Mouse (Mus musculus): Measurements from ENCODE around the gene Trappc10. TPM values are rescaled to one million over a fixed set of nuclear protein-coding genes. Genes with fewer than 3 reads are reported as not detected.

The Trappc10 gene
- polyA plus RNA-seq, 1 experiment from 2014 or later: 8.3 TPM

DNA sequence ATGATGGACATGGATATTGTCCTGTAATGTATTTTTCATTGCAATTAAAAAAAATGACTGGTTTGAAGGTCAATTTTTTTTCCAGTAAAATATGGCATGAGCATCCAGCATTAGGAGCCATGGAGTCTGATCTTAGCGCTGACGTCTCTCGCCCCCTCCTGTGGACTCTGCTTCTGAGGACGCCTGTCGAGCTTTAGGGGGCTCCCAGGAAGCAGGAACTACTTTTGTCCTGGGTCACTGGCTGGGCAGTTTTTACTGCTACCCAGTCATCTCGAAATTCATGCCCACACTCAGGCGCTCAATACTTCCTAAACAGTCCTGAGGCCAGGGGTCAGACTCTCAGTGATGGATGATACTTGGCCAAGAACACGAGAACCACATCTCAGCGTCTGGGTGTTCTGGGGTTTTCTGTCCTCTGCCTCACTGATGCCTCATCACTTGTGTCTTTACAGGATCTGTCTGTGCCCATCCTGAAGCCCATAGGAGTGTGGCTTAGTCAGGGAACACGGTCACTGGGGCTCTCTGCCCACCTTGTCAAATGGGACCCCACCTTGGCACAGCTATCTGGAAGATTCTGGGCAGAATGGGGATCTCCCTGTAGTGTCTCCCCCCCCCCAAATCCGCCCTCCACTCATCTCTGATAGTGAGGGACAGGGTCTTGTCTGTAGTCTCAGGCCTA lies 104.7 kb downstream of the Trappc10 start:
- H3K27me3 ChIP-seq (ENCODE audit: insufficient read depth, low read length): no peaks in the 10 kb centered on the region

GRCm38 (mm10) chr10:78138812-78139523 lies 105.5 kb downstream of the Trappc10 start:
- no peaks in the 10 kb centered on the region for H3K9me3 ChIP-seq (ENCODE audit: low read length)
- H3K27me3 ChIP-seq (ENCODE audit: insufficient read depth, low read length): no peaks in the 10 kb centered on the region
- no peaks in the 10 kb centered on the region for H3K36me3 ChIP-seq (ENCODE audit: insufficient read depth, low read length)
- peak overlapping the region; percentile 23; the same call in 1 of the 2 replicates for H3K4me2 ChIP-seq (replicated peaks; ENCODE audit: low read depth, low read length)
- peaks cover 27% of the 10 kb centered on the region for H3K4me1 ChIP-seq (ENCODE audit: insufficient read depth, low read length)
- peak; percentile 83 for ATAC-seq (ENCODE audit: low FRiP score, low TSS enrichment)
- no peak overlapping the region for H3K9ac ChIP-seq (replicated peaks; ENCODE audit: low read length)
- 32% methylated on average over 14 of the region's 14 CpGs for WGBS
- H3K4me3 ChIP-seq (ENCODE audit: low read length): no peak overlapping the region
- H3K27ac ChIP-seq (ENCODE audit: low read length): peak overlapping the region; percentile 88

More for the DNA sequence above, 104.7 kb downstream of the Trappc10 start:
- H3K36me3 ChIP-seq (ENCODE audit: insufficient read depth, low read length): no peaks in the 10 kb centered on the region
- no peak overlapping the region for H3K4me3 ChIP-seq (ENCODE audit: low read length)
- H3K9me3 ChIP-seq (ENCODE audit: low read length): no peaks in the 10 kb centered on the region
- no peak for ATAC-seq (ENCODE audit: low FRiP score, low TSS enrichment)
- H3K27ac ChIP-seq (ENCODE audit: low read length): peak overlapping the region; percentile 88
- WGBS: 43% methylated on average over 11 of the region's 11 CpGs
- peaks cover 23% of the 10 kb centered on the region for H3K4me1 ChIP-seq (ENCODE audit: insufficient read depth, low read length)
- H3K4me2 ChIP-seq (replicated peaks; ENCODE audit: low read depth, low read length): no peak overlapping the region
- H3K9ac ChIP-seq (replicated peaks; ENCODE audit: low read length): no peak overlapping the region

- H3K9me3 ChIP-seq (ENCODE audit: low read length): no peaks in the 10 kb centered on the region
- H3K27ac ChIP-seq (ENCODE audit: low read length): no peak overlapping the region
- ATAC-seq (ENCODE audit: low FRiP score, low TSS enrichment): no peak
- peaks cover 27% of the 10 kb centered on the region for H3K4me1 ChIP-seq (ENCODE audit: insufficient read depth, low read length)
- no peak overlapping the region for H3K9ac ChIP-seq (replicated peaks; ENCODE audit: low read length)
- WGBS: 81% methylated on average over 3 of the region's 3 CpGs
- H3K4me2 ChIP-seq (replicated peaks; ENCODE audit: low read depth, low read length): no peak overlapping the region
- no peaks in the 10 kb centered on the region for H3K36me3 ChIP-seq (ENCODE audit: insufficient read depth, low read length)
- H3K4me3 ChIP-seq (ENCODE audit: low read length): no peak overlapping the region
- no peaks in the 10 kb centered on the region for H3K27me3 ChIP-seq (ENCODE audit: insufficient read depth, low read length)
Measured at GRCm38 (mm10) chr10:78137191-78137590, 107.2 kb downstream of the Trappc10 start.

Other genes starting within 250 kb of the Trappc10 start
- gene Pfkl, start 234.6 kb downstream of the Trappc10 start, polyA plus RNA-seq (2015; fragmentation: Nextera tagmentation; extraction: Ambion mirVana): 190 and 194 TPM in 2 replicates
- gene Dnmt3l, start 202.7 kb downstream of the Trappc10 start, polyA plus RNA-seq (2015; fragmentation: Nextera tagmentation; extraction: Ambion mirVana): 0.49 and 1.2 TPM in 2 replicates
- gene Aire, start 201.0 kb downstream of the Trappc10 start, polyA plus RNA-seq (2015; fragmentation: Nextera tagmentation; extraction: Ambion mirVana): 1.7 and 2.1 TPM in 2 replicates
- 8.5 and 9.5 TPM in 2 replicates for gene Icosl, start 175.3 kb downstream of the Trappc10 start, polyA plus RNA-seq (2015; fragmentation: Nextera tagmentation; extraction: Ambion mirVana)
- 50.7 and 54.7 TPM in 2 replicates for gene D10Jhu81e, start 74.9 kb downstream of the Trappc10 start, polyA plus RNA-seq (2015; fragmentation: Nextera tagmentation; extraction: Ambion mirVana)
- 24.5 and 25.5 TPM in 2 replicates for gene Pwp2, start 59.5 kb downstream of the Trappc10 start, polyA plus RNA-seq (2015; fragmentation: Nextera tagmentation; extraction: Ambion mirVana)
- gene Agpat3, start 107.8 kb upstream of the Trappc10 start, polyA plus RNA-seq (2015; fragmentation: Nextera tagmentation; extraction: Ambion mirVana): 48.2 and 81.9 TPM in 2 replicates
- 325 and 328 TPM in 2 replicates for gene Rrp1, start 168.4 kb upstream of the Trappc10 start, polyA plus RNA-seq (2015; fragmentation: Nextera tagmentation; extraction: Ambion mirVana)
- gene Cstb, start 181.0 kb upstream of the Trappc10 start, polyA plus RNA-seq (2015; fragmentation: Nextera tagmentation; extraction: Ambion mirVana): 191 and 193 TPM in 2 replicates
- gene Pdxk, start 220.3 kb upstream of the Trappc10 start, polyA plus RNA-seq (2015; fragmentation: Nextera tagmentation; extraction: Ambion mirVana): 28.4 and 29.8 TPM in 2 replicates